Mouse (Mus musculus) midbrain, embryonic 11.5 days (tissue): Measurements from ENCODE around the gene Prr29. TPM values are rescaled to one million over a fixed set of nuclear protein-coding genes. Genes with fewer than 3 reads are reported as not detected.
A peak's percentile ranks its signal among the peaks of the same experiment; 100 is the strongest.
"Not testable (repeated sequence)": the region's sequence is repeated elsewhere in the genome, so short reads cannot be mapped to it uniquely, and the experiment has no call there.

Source experiments
- ATAC-seq: fragments of 200-750 bp; cut with Nextera tagmentation; 2 replicates; pipeline ENCODE4 v1.8.0; 2017; ENCODE audit warnings: moderate TSS enrichment, moderate library complexity; ENCODE audit not compliant: low FRiP score
- DNase-seq: peaks from one replicate; pipeline ENCODE4 v3.0.0; 2015; ENCODE audit warnings: low spot score; ENCODE audit errors: missing footprints
- H3K27ac ChIP-seq: fragments of 300-500 bp; sonication (generic); 2 replicates; pipeline ENCODE4 v1.5.1; 2014; ENCODE audit warnings: low read depth, low read length
- H3K27me3 ChIP-seq: fragments of 300-500 bp; sonication (generic); 2 replicates; pipeline ENCODE4 v1.6.1; 2014; ENCODE audit warnings: mild to moderate bottlenecking, low read length, moderate library complexity, mixed read lengths; ENCODE audit not compliant: control insufficient read depth, insufficient read depth
- H3K36me3 ChIP-seq: fragments of 300-500 bp; sonication (generic); 2 replicates; pipeline ENCODE4 v1.6.1; 2014; ENCODE audit warnings: mild to moderate bottlenecking, low read length, moderate library complexity, mixed read lengths; ENCODE audit not compliant: control insufficient read depth, insufficient read depth
- H3K4me1 ChIP-seq: fragments of 300-500 bp; sonication (generic); 2 replicates; pipeline ENCODE4 v1.6.1; 2014; ENCODE audit warnings: low read length; ENCODE audit not compliant: control insufficient read depth, insufficient read depth
- H3K4me2 ChIP-seq: fragments of 300-500 bp; sonication (generic); 2 replicates; pipeline ENCODE4 v1.6.1; 2014; ENCODE audit warnings: mild to moderate bottlenecking, moderate library complexity
- H3K4me3 ChIP-seq: fragments of 300-500 bp; sonication (generic); 2 replicates; pipeline ENCODE4 v1.5.1; 2014; ENCODE audit warnings: low read depth, low read length
- H3K9ac ChIP-seq: fragments of 300-500 bp; sonication (generic); 2 replicates; pipeline ENCODE4 v1.6.1; 2014; ENCODE audit warnings: low read length
- H3K9me3 ChIP-seq: fragments of 300-500 bp; sonication (generic); 2 replicates; pipeline ENCODE4 v1.6.1; 2016; ENCODE audit warnings: low read length; ENCODE audit not compliant: control insufficient read depth
- WGBS: fragments of 180-500 bp; shearing (Covaris S2); extraction: QIAGEN DNeasy Blood & Tissue Kit; methylation state at CpG from one replicate; pipeline ENCODE4 v1.1.7; 2014; 5-methylcytosine and 5-hydroxymethylcytosine counted together
- polyA plus RNA-seq: library from polyadenylated mRNA; unstranded; fragments of >200 nt; fragmentation: Nextera tagmentation; extraction: Ambion mirVana; gene quantifications from 2 replicates; pipeline ENCODE4 v1.2.1, GENCODE M21; 2014

Gene Prr29
- polyA plus RNA-seq, 1 experiment from 2014 or later: not detected

- H3K4me2 ChIP-seq: no peak overlapping the region
- H3K36me3 ChIP-seq: no peaks in the 10 kb centered on the region
- 74% methylated on average over 7 of the region's 7 CpGs for WGBS
- no peaks in the 10 kb centered on the region; the same call in 1 of the 2 replicates for H3K4me1 ChIP-seq
- DNase-seq: no peak
- no peak overlapping the region for H3K4me3 ChIP-seq
- H3K9ac ChIP-seq: no peak overlapping the region
- H3K27ac ChIP-seq: no peak overlapping the region
- H3K9me3 ChIP-seq: no peaks in the 10 kb centered on the region
- no peaks in the 10 kb centered on the region for H3K27me3 ChIP-seq
- no peak for ATAC-seq
These were observed 35.6 kb upstream of the Prr29 start for GRCm38 (mm10) chr11:106329682-106330081.

- ATAC-seq (no peak), DNase-seq (no peak)
- no peaks in the 10 kb centered on the region for H3K9me3 ChIP-seq
- H3K4me3 ChIP-seq: no peak overlapping the region
- no peaks in the 10 kb centered on the region for H3K4me1 ChIP-seq
- H3K36me3 ChIP-seq: no peaks in the 10 kb centered on the region
- no peak overlapping the region for H3K27ac ChIP-seq
- H3K4me2 ChIP-seq: no peak overlapping the region
- no peak overlapping the region for H3K9ac ChIP-seq
- WGBS: 61% methylated on average over 4 of the region's 4 CpGs
- H3K27me3 ChIP-seq: no peaks in the 10 kb centered on the region
These were observed 32.8 kb upstream of the Prr29 start for GRCm38 (mm10) chr11:106332458-106332857.

GRCm38 (mm10) chr11:106334066-106334465, 31.2 kb upstream of the Prr29 start:
- Histone ChIP-seq H3K4me2 (no peak overlapping the region), H3K36me3 (no peaks in the 10 kb centered on the region), H3K27me3 (no peaks in the 10 kb centered on the region), H3K9ac (no peak overlapping the region), H3K4me3 (no peak overlapping the region), H3K27ac (no peak overlapping the region), H3K9me3 (no peaks in the 10 kb centered on the region), H3K4me1 (peaks cover 3% of the 10 kb centered on the region; the same call in 1 of the 2 replicates)
- WGBS: 9% methylated on average over 2 of the region's 2 CpGs
- no peak for DNase-seq
- no peak for ATAC-seq

- H3K4me1 ChIP-seq: peaks cover 6% of the 10 kb centered on the region; the same call in 1 of the 2 replicates
- no peak overlapping the region for H3K4me3 ChIP-seq
- DNase-seq (no peak), ATAC-seq (no peak)
- H3K27ac ChIP-seq: no peak overlapping the region
- H3K9ac ChIP-seq: no peak overlapping the region
- no peaks in the 10 kb centered on the region for H3K9me3 ChIP-seq
- no peaks in the 10 kb centered on the region for H3K27me3 ChIP-seq
- WGBS: 72% methylated on average over 5 of the region's 5 CpGs
- H3K4me2 ChIP-seq: no peak overlapping the region
- H3K36me3 ChIP-seq: no peaks in the 10 kb centered on the region
These were observed 27.2 kb upstream of the Prr29 start for GRCm38 (mm10) chr11:106338029-106338428.

DNA sequence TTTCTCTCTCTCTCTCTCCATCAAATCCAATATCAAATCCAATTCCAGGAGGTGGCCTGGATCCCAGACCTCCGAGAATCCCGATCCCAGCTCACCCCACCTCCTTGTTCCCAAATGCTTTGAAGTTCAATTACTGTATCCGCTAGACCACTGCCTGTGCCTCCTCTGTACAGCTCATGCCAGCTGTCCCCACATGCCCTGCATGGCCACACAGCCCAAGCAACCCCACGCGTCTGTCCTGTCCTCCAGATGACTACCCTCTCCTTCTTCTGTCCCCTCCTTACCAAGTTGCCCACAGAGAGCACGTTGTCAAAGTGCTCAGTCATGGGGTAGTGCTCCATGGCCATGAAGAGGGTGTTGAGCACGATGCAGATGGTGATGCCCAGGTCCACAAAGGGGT, 26.4 kb upstream of the Prr29 start:
- H3K27me3 ChIP-seq: no peaks in the 10 kb centered on the region
- H3K4me2 ChIP-seq: no peak overlapping the region
- no peaks in the 10 kb centered on the region for H3K36me3 ChIP-seq
- DNase-seq (no peak), ATAC-seq (no peak)
- no peak overlapping the region for H3K9ac ChIP-seq
- no peak overlapping the region for H3K4me3 ChIP-seq
- H3K9me3 ChIP-seq: no peaks in the 10 kb centered on the region
- H3K4me1 ChIP-seq: peaks cover 6% of the 10 kb centered on the region; the same call in 1 of the 2 replicates
- no peak overlapping the region for H3K27ac ChIP-seq
- WGBS: 81% methylated on average over 7 of the region's 7 CpGs

- H3K27ac ChIP-seq, ATAC-seq, H3K4me2 ChIP-seq, H3K9ac ChIP-seq, DNase-seq, H3K4me1 ChIP-seq, H3K9me3 ChIP-seq, H3K36me3 ChIP-seq, H3K4me3 ChIP-seq, H3K27me3 ChIP-seq: not testable (repeated sequence)
- 88% methylated on average over 4 of the region's 4 CpGs for WGBS
These were observed 25.9 kb upstream of the Prr29 start for GRCm38 (mm10) chr11:106339323-106339722.

DNA sequence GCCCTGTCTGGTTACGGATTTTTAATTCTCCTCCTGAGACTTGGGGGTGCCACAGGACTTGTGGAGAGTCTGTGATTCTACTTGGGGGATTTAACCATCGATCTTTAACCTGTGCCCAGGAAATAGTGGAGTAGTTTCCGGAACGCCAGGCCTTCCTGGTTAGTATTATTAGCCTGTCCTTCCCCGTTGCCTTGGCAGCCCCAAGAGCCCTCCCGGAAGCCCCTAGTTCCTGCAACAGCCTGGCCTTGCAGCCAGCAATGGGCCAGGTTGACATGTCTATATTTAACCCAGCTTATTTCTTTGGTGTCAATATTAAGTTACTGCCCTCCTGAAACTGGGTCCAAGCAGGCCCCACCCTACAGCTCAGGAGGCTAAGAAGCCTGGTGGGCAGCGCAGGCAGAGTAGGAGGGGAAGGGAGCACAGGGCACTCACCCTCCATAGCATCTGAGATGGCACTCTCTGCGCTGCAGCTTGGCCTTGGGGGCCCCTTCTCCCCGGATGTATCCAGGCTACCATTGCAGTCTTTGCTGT, 24.2 kb upstream of the Prr29 start:
- Histone ChIP-seq H3K27ac (no peak overlapping the region), H3K27me3 (no peaks in the 10 kb centered on the region), H3K4me1 (peaks cover 14% of the 10 kb centered on the region; the same call in 1 of the 2 replicates), H3K36me3 (no peaks in the 10 kb centered on the region), H3K9ac (no peak overlapping the region), H3K4me2 (no peak overlapping the region), H3K4me3 (no peak overlapping the region), H3K9me3 (no peaks in the 10 kb centered on the region)
- DNase-seq: no peak
- WGBS: 83% methylated on average over 9 of the region's 9 CpGs
- ATAC-seq: no peak

DNA sequence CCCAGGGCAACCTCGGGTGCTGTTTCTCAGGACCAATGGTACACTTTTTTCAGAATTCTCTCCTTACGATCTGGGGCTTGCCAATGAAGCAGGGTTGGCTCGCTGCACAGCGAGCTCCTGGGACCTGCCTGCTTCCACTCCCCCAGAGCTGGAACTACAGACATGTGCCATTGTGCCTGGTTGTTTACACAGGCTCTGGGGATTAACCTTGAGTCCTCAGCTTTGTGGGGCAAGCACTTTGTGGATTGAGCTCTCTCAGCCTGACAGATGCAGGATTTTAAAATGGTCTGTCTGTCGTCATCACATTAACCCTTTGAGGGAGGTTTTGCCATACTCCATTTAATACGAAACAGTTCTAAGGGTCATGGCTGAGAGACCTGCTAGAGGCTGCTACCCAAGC, 20.4 kb upstream of the Prr29 start:
- Histone ChIP-seq H3K9ac (no peak overlapping the region), H3K4me3 (no peak overlapping the region), H3K27me3 (no peaks in the 10 kb centered on the region), H3K9me3 (no peaks in the 10 kb centered on the region), H3K36me3 (no peaks in the 10 kb centered on the region), H3K4me1 (peaks cover 11% of the 10 kb centered on the region; the same call in 1 of the 2 replicates), H3K27ac (no peak overlapping the region), H3K4me2 (no peak overlapping the region)
- DNase-seq (no peak), ATAC-seq (peak; percentile 88)
- 35% methylated on average over 6 of the region's 6 CpGs for WGBS

DNA sequence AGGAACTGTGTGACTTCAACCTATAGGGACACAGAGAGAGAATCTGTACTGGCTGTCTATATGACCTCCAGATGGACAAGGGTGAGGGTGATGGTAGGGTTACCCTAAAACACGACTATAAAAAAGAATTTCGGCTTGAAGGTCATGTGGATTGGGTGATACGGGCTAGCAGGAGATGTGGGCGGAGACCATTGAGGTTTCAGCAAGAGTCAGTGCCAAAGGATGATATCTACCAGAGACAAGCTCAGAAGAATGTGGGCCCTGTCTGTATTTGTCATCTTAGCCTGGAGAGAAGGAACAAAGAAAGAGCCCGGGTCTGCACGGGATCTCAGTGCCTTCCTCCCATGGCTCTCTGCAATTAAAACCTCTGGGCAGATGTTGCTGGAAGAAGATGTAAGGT, 15.5 kb upstream of the Prr29 start:
- no peaks in the 10 kb centered on the region for H3K36me3 ChIP-seq
- ATAC-seq (no peak), DNase-seq (no peak)
- H3K27me3 ChIP-seq: no peaks in the 10 kb centered on the region
- no peak overlapping the region for H3K27ac ChIP-seq
- no peaks in the 10 kb centered on the region for H3K9me3 ChIP-seq
- 83% methylated on average over 6 of the region's 6 CpGs for WGBS
- H3K4me2 ChIP-seq: no peak overlapping the region
- H3K4me3 ChIP-seq: no peak overlapping the region
- no peak overlapping the region for H3K9ac ChIP-seq
- peaks cover 6% of the 10 kb centered on the region; the same call in 1 of the 2 replicates for H3K4me1 ChIP-seq
